Mouse (Mus musculus) frontal cortex, postnatal 25 days (tissue): Measurements from ENCODE around the gene Zmat1.
"Not testable (repeated sequence)": the region's sequence is repeated elsewhere in the genome, so short reads cannot be mapped to it uniquely, and the experiment has no call there.

ENCODE experiments used
- DNase-seq, 2 experiments: peaks; one replicate each; pipeline ENCODE4 v3.0.0; 2022; ENCODE audit warnings: low spot score in 2 of 2

Gene Zmat1

GRCm38 (mm10) chrX:135008720-135009470, at the start of gene Zmat1:
Zmat1 (minus strand) TSS chrX:135009209.
- peak; percentile 56 to 66 for DNase-seq

- not testable (repeated sequence) for DNase-seq
These were observed 44.9 kb upstream of the Zmat1 start for GRCm38 (mm10) chrX:135053939-135054338.

DNA sequence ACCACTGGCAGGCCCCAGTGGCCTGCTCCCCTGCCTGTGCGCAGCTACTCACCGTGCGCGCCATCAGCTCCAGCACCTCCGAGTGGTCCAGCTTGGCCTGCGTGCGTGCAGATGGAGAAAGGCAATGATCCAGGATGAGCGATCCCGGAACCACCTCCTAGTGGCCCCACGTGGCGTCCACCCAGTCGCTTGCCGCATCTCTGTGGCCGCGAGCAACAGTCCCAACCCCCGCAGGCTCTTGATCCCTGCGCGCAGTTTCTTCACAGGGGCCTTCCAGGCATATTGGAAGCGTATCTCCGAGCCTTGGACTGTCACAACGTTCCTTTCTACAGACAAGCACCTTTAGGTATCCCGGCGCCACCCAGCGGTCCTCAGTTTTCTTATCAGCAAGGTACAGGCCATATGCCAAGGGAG, 27.0 kb upstream of the Zmat1 start:
- peak in 1 of 2 experiments; percentile 6 for DNase-seq

GRCm38 (mm10) chrX:135025135-135025534, 16.1 kb upstream of the Zmat1 start:
- no peak for DNase-seq

DNA sequence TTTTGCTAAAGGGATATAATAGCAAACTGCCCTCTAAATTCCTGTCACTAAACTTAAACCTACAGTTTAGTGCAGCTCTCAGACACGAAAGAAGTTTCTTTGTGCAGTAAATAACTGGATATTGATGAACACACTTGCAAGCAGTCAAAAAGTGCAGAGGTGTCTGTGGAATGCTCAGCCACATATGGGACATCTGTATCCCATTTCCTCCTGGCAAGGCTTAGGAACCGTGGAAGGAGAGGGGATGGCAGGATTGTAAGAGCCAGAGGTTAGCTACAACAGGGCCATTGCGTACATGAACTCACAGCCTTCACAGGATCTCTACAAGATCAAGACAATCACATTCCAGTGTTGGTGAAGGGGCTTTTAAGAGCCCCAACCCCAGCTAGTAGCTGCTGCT, 2.4 kb upstream of the Zmat1 start:
- DNase-seq, result no peak

- DNase-seq, result no peak
These were observed 434 bp upstream of the Zmat1 start for GRCm38 (mm10) chrX:135009471-135009815.

DNA sequence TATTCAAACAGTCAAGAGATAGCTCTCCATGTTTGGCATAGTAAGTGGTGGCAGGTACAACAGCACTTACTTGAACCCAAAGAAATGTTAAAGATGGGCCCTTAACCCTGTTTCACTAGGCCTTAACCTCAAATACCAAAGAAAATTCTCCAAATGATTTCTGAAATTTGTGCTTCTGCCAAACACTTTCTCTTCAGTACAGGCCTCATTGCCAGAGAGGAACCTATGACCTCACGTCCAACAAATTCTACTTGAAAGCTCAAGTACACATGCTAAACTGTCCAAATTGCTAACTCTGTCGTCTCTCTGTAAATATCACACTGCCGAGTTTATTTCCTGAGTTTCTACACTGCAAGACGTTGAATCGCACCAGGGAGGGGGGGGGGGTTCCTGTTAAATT, 988 bp downstream of the Zmat1 start:
- no peak for DNase-seq

DNA sequence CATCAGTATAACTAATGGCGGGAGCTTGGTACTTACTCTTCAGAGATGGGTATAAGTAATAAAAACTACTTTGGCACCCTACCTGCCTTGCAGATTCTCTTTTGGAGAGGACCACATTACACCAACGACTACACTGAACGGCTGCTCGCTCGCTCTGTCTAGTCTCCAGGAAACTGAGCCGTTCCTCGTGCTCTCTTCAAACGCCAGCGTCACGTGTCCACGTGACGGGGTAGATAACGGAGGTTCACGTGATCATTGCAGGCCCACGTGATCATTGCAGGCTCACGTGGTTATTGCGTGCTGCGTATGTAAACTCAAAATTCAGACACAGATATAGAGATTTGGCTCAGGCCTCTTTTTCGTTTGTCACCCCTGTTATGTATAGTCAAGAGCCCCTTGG, 44.5 kb downstream of the Zmat1 start, which contains the start of gene Nxf2:
Gene Nxf2, minus strand, starts transcription at position 209 of the 400 bp plus-strand sequence.
- DNase-seq, result no peak

- peak in 1 of 2 experiments; percentile 8 for DNase-seq
These were observed 45.5 kb downstream of the Zmat1 start for GRCm38 (mm10) chrX:134963305-134964094.

GRCm38 (mm10) chrX:134930361-134930760, 78.6 kb downstream of the Zmat1 start:
- peak in 1 of 2 experiments; percentile 11 for DNase-seq

GRCm38 (mm10) chrX:134929927-134930326, 79.1 kb downstream of the Zmat1 start:
- DNase-seq, result no peak

GRCm38 (mm10) chrX:134925058-134925457, 84.0 kb downstream of the Zmat1 start:
- peak in 1 of 2 experiments; percentile 9 for DNase-seq

GRCm38 (mm10) chrX:134923675-134924424, 85.2 kb downstream of the Zmat1 start:
- DNase-seq, result no peak
